Mouse (Mus musculus): ENCODE data around the gene Tax1bp1. TPM values are rescaled to one million over a fixed set of nuclear protein-coding genes. Genes with fewer than 3 reads are reported as not detected.

The Tax1bp1 gene
- polyA plus RNA-seq, 1 experiment from 2014 or later, result 156 TPM

DNA sequence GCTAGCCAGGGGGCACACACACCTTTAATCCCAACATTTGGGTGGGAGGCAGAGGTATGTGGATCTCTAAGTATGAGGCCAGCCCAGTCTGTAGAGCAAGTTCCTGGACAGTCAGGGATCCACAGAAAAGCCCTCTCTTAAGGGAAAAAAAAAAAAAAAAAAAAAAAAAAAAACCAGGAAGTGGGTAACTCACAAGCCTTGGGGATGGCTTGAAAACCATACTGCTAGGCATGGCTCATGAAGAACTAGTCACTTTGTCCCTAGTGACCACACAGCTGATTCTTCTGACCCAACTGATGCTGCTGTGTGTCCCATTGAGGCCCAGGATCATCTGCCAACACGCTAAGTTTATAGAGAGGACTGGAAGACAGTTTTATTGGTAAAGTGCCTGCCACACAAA, 14.5 kb upstream of the Tax1bp1 start:
- no peaks in the 10 kb centered on the region for H3K9me3 ChIP-seq (ENCODE audit: control insufficient read depth, low read length)
- no peaks in the 10 kb centered on the region for H3K36me3 ChIP-seq (ENCODE audit: control insufficient read depth, insufficient read depth, low read length)
- no peak overlapping the region for H3K9ac ChIP-seq (ENCODE audit: low read length)
- no peak overlapping the region for H3K4me2 ChIP-seq (replicated peaks; ENCODE audit: low read depth)
- DNase-seq (ENCODE audit: low spot score) (no peak), ATAC-seq (ENCODE audit: low FRiP score, low TSS enrichment) (no peak)
- H3K27ac ChIP-seq (replicated peaks), result no peak overlapping the region
- WGBS, result 86% methylated on average over 1 of the region's 1 CpGs
- no peak for TF ChIP-seq EP300 (optimal IDR thresholded peaks at IDR 0.05)
- no peak for TF ChIP-seq CTCF (IDR thresholded peaks at IDR 0.05; ENCODE audit: low read depth)
- H3K4me3 ChIP-seq (ENCODE audit: low read depth, low read length), result no peak overlapping the region
- no peaks in the 10 kb centered on the region for H3K4me1 ChIP-seq (replicated peaks; ENCODE audit: control insufficient read depth, insufficient read depth)
- H3K27me3 ChIP-seq (ENCODE audit: control insufficient read depth, insufficient read depth, low read length), result no peaks in the 10 kb centered on the region

GRCm38 (mm10) chr6:52699899-52700298, 13.6 kb upstream of the Tax1bp1 start:
- Histone ChIP-seq H3K27me3 (ENCODE audit: control insufficient read depth, insufficient read depth, low read length) (no peaks in the 10 kb centered on the region), H3K4me3 (ENCODE audit: low read depth, low read length) (no peak overlapping the region), H3K9me3 (ENCODE audit: control insufficient read depth, low read length) (no peaks in the 10 kb centered on the region), H3K36me3 (ENCODE audit: control insufficient read depth, insufficient read depth, low read length) (no peaks in the 10 kb centered on the region), H3K4me1 (replicated peaks; ENCODE audit: control insufficient read depth, insufficient read depth) (no peaks in the 10 kb centered on the region), H3K4me2 (replicated peaks; ENCODE audit: low read depth) (no peak overlapping the region), H3K9ac (ENCODE audit: low read length) (no peak overlapping the region), H3K27ac (replicated peaks) (no peak overlapping the region)
- 54% methylated on average over 4 of the region's 4 CpGs for WGBS
- DNase-seq (ENCODE audit: low spot score) (no peak), ATAC-seq (ENCODE audit: low FRiP score, low TSS enrichment) (no peak)
- no peak for TF ChIP-seq CTCF (IDR thresholded peaks at IDR 0.05; ENCODE audit: low read depth)
- no peak for TF ChIP-seq EP300 (optimal IDR thresholded peaks at IDR 0.05)

DNA sequence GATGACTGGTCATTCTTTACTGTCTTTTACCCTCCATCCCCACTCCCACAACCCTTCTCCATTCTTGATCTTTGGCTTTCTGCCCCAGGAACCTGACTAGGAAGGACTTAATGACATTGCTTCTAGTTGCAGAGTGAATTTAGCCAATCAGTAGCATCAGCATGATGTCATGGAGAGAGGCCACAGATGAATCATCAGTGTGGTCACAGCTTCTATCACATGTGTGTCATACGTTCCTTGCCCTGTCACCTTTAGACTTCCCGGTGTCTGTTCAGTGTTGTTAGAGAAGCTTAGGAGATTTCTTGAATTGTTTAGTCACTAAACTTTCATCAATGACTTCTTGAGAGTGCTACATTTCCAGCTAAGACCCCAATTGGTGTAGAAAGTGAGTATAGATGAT, 10.3 kb upstream of the Tax1bp1 start:
- Histone ChIP-seq H3K27ac (replicated peaks) (no peak overlapping the region), H3K4me3 (ENCODE audit: low read depth, low read length) (no peak overlapping the region), H3K4me1 (replicated peaks; ENCODE audit: control insufficient read depth, insufficient read depth) (no peaks in the 10 kb centered on the region), H3K9me3 (ENCODE audit: control insufficient read depth, low read length) (no peaks in the 10 kb centered on the region), H3K9ac (ENCODE audit: low read length) (no peak overlapping the region), H3K4me2 (replicated peaks; ENCODE audit: low read depth) (no peak overlapping the region), H3K36me3 (ENCODE audit: control insufficient read depth, insufficient read depth, low read length) (no peaks in the 10 kb centered on the region), H3K27me3 (ENCODE audit: control insufficient read depth, insufficient read depth, low read length) (no peaks in the 10 kb centered on the region)
- no peak for TF ChIP-seq EP300 (optimal IDR thresholded peaks at IDR 0.05)
- no peak for TF ChIP-seq CTCF (IDR thresholded peaks at IDR 0.05; ENCODE audit: low read depth)
- DNase-seq (ENCODE audit: low spot score), result no peak
- peak; percentile 51; the same call in 1 of the 2 replicates for ATAC-seq (ENCODE audit: low FRiP score, low TSS enrichment)
- WGBS, result 74% methylated on average over 2 of the region's 2 CpGs

DNA sequence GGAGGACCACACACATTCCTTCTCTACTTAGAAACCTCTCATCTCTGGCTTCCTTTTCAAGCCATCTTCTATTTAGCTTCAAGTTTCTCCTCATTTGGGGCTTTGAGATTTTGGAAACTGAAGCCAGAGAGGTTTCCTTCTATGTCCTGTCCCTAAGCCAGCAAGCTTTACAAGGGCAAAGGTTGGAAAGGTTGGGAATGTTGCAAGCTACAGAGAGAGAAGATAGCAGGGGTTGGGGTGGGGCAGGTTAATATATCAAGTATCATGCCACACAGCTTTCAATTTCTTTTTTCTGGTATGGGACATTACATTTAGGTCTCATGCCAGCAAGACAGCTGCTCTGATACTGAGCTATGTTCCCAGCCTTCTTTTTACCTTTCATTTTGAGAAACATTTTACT, 8.2 kb upstream of the Tax1bp1 start:
- no peaks in the 10 kb centered on the region for H3K36me3 ChIP-seq (ENCODE audit: control insufficient read depth, insufficient read depth, low read length)
- no peak overlapping the region for H3K4me3 ChIP-seq (ENCODE audit: low read depth, low read length)
- no peaks in the 10 kb centered on the region for H3K9me3 ChIP-seq (ENCODE audit: control insufficient read depth, low read length)
- no peak overlapping the region for H3K4me2 ChIP-seq (replicated peaks; ENCODE audit: low read depth)
- no peak overlapping the region for H3K27ac ChIP-seq (replicated peaks)
- ATAC-seq (ENCODE audit: low FRiP score, low TSS enrichment) (no peak), DNase-seq (ENCODE audit: low spot score) (no peak)
- no peaks in the 10 kb centered on the region for H3K4me1 ChIP-seq (replicated peaks; ENCODE audit: control insufficient read depth, insufficient read depth)
- TF ChIP-seq CTCF (IDR thresholded peaks at IDR 0.05; ENCODE audit: low read depth) (no peak), EP300 (optimal IDR thresholded peaks at IDR 0.05) (no peak)
- no peak overlapping the region for H3K9ac ChIP-seq (ENCODE audit: low read length)
- no peaks in the 10 kb centered on the region for H3K27me3 ChIP-seq (ENCODE audit: control insufficient read depth, insufficient read depth, low read length)

DNA sequence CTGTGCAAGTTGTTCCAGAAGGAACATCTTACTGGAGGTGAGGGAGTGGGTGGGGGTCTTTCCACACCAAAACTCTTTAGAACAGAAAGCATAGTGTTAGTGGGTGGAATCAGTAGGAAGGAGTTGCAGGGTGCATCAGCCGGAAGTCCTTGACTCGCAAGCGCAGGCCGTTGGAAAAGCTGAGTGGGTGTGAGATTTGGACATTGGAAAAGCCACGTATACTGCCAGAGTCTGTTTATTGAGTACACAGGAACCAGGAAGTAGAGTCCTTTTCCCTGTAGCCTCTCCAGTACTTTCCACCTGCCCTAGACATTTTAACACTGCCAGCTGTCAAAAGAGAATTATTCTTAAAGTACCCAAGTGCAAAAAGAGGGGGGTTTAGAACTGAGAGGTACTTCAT, 5.7 kb upstream of the Tax1bp1 start:
- 78% methylated on average over 5 of the region's 5 CpGs for WGBS
- ATAC-seq (ENCODE audit: low FRiP score, low TSS enrichment) (peak; percentile 84), DNase-seq (ENCODE audit: low spot score) (no peak)
- TF ChIP-seq CTCF (IDR thresholded peaks at IDR 0.05; ENCODE audit: low read depth), result no peak
- TF ChIP-seq EP300 (optimal IDR thresholded peaks at IDR 0.05), result no peak
- H3K27ac ChIP-seq (replicated peaks), result no peak overlapping the region
- H3K4me2 ChIP-seq (replicated peaks; ENCODE audit: low read depth), result no peak overlapping the region
- no peaks in the 10 kb centered on the region for H3K4me1 ChIP-seq (replicated peaks; ENCODE audit: control insufficient read depth, insufficient read depth)
- no peaks in the 10 kb centered on the region for H3K27me3 ChIP-seq (ENCODE audit: control insufficient read depth, insufficient read depth, low read length)
- H3K4me3 ChIP-seq (ENCODE audit: low read depth, low read length), result no peak overlapping the region
- no peaks in the 10 kb centered on the region for H3K36me3 ChIP-seq (ENCODE audit: control insufficient read depth, insufficient read depth, low read length)
- H3K9me3 ChIP-seq (ENCODE audit: control insufficient read depth, low read length), result no peaks in the 10 kb centered on the region
- H3K9ac ChIP-seq (ENCODE audit: low read length), result no peak overlapping the region

- DNase-seq (ENCODE audit: low spot score) (no peak), ATAC-seq (ENCODE audit: low FRiP score, low TSS enrichment) (no peak)
- no peaks in the 10 kb centered on the region for H3K9me3 ChIP-seq (ENCODE audit: control insufficient read depth, low read length)
- H3K4me2 ChIP-seq (replicated peaks; ENCODE audit: low read depth), result no peak overlapping the region
- no peak overlapping the region for H3K4me3 ChIP-seq (ENCODE audit: low read depth, low read length)
- H3K27me3 ChIP-seq (ENCODE audit: control insufficient read depth, insufficient read depth, low read length), result no peaks in the 10 kb centered on the region
- TF ChIP-seq EP300 (optimal IDR thresholded peaks at IDR 0.05) (no peak), CTCF (IDR thresholded peaks at IDR 0.05; ENCODE audit: low read depth) (no peak)
- WGBS, result 82% methylated on average over 2 of the region's 2 CpGs
- no peaks in the 10 kb centered on the region for H3K36me3 ChIP-seq (ENCODE audit: control insufficient read depth, insufficient read depth, low read length)
- no peaks in the 10 kb centered on the region for H3K4me1 ChIP-seq (replicated peaks; ENCODE audit: control insufficient read depth, insufficient read depth)
- H3K9ac ChIP-seq (ENCODE audit: low read length), result no peak overlapping the region
- no peak overlapping the region for H3K27ac ChIP-seq (replicated peaks)
Measured at GRCm38 (mm10) chr6:52712563-52712962, 966 bp upstream of the Tax1bp1 start.

Measured in stomach, postnatal 0 days (tissue).